Mouse (Mus musculus): ENCODE results near the gene Agpat3. TPM values are rescaled to one million over a fixed set of nuclear protein-coding genes. Genes with fewer than 3 reads are reported as not detected.

Gene Agpat3
- total RNA-seq, 1 experiment from 2014 or later, result 40.0 TPM

GRCm38 (mm10) chr10:78284812-78285211 lies 67.5 kb downstream of the Agpat3 start:
- no peak for ATAC-seq (replicated peaks; ENCODE audit: insufficient number of reproducible peaks, low FRiP score, low TSS enrichment, poor library complexity, severe bottlenecking)

GRCm38 (mm10) chr10:78282411-78282810 lies 69.9 kb downstream of the Agpat3 start:
- ATAC-seq (replicated peaks; ENCODE audit: insufficient number of reproducible peaks, low FRiP score, low TSS enrichment, poor library complexity, severe bottlenecking), result no peak

- no peak for ATAC-seq (replicated peaks; ENCODE audit: insufficient number of reproducible peaks, low FRiP score, low TSS enrichment, poor library complexity, severe bottlenecking)
Measured at GRCm38 (mm10) chr10:78280486-78280885, 71.8 kb downstream of the Agpat3 start.

- peak; percentile 75 for ATAC-seq (replicated peaks; ENCODE audit: insufficient number of reproducible peaks, low FRiP score, low TSS enrichment, poor library complexity, severe bottlenecking)
Measured at GRCm38 (mm10) chr10:78279210-78279609, 73.1 kb downstream of the Agpat3 start.

- no peak for ATAC-seq (replicated peaks; ENCODE audit: insufficient number of reproducible peaks, low FRiP score, low TSS enrichment, poor library complexity, severe bottlenecking)
Measured at GRCm38 (mm10) chr10:78277835-78278234, 74.5 kb downstream of the Agpat3 start.

- no peak for ATAC-seq (replicated peaks; ENCODE audit: insufficient number of reproducible peaks, low FRiP score, low TSS enrichment, poor library complexity, severe bottlenecking)
Measured at GRCm38 (mm10) chr10:78276242-78276641, 76.0 kb downstream of the Agpat3 start.

- ATAC-seq (replicated peaks; ENCODE audit: insufficient number of reproducible peaks, low FRiP score, low TSS enrichment, poor library complexity, severe bottlenecking), result no peak
Measured at GRCm38 (mm10) chr10:78272932-78273331, 79.4 kb downstream of the Agpat3 start.

GRCm38 (mm10) chr10:78265881-78266280 lies 86.4 kb downstream of the Agpat3 start:
- no peak for ATAC-seq (replicated peaks; ENCODE audit: insufficient number of reproducible peaks, low FRiP score, low TSS enrichment, poor library complexity, severe bottlenecking)

- ATAC-seq (replicated peaks; ENCODE audit: insufficient number of reproducible peaks, low FRiP score, low TSS enrichment, poor library complexity, severe bottlenecking), result peak; percentile 72
Measured at GRCm38 (mm10) chr10:78264735-78265134, 87.6 kb downstream of the Agpat3 start.

GRCm38 (mm10) chr10:78260916-78261650 lies 91.2 kb downstream of the Agpat3 start:
- ATAC-seq (replicated peaks; ENCODE audit: insufficient number of reproducible peaks, low FRiP score, low TSS enrichment, poor library complexity, severe bottlenecking), result no peak

- no peak for ATAC-seq (replicated peaks; ENCODE audit: insufficient number of reproducible peaks, low FRiP score, low TSS enrichment, poor library complexity, severe bottlenecking)
Measured at GRCm38 (mm10) chr10:78260322-78260721, 92.0 kb downstream of the Agpat3 start.

GRCm38 (mm10) chr10:78259702-78260101 lies 92.6 kb downstream of the Agpat3 start:
- no peak for ATAC-seq (replicated peaks; ENCODE audit: insufficient number of reproducible peaks, low FRiP score, low TSS enrichment, poor library complexity, severe bottlenecking)

GRCm38 (mm10) chr10:78259230-78259629 lies 93.1 kb downstream of the Agpat3 start:
- no peak for ATAC-seq (replicated peaks; ENCODE audit: insufficient number of reproducible peaks, low FRiP score, low TSS enrichment, poor library complexity, severe bottlenecking)

GRCm38 (mm10) chr10:78258142-78258675 lies 94.1 kb downstream of the Agpat3 start:
- ATAC-seq (replicated peaks; ENCODE audit: insufficient number of reproducible peaks, low FRiP score, low TSS enrichment, poor library complexity, severe bottlenecking), result no peak

- no peak for ATAC-seq (replicated peaks; ENCODE audit: insufficient number of reproducible peaks, low FRiP score, low TSS enrichment, poor library complexity, severe bottlenecking)
Measured at GRCm38 (mm10) chr10:78255646-78256059, 96.6 kb downstream of the Agpat3 start.

- no peak for ATAC-seq (replicated peaks; ENCODE audit: insufficient number of reproducible peaks, low FRiP score, low TSS enrichment, poor library complexity, severe bottlenecking)
Measured at GRCm38 (mm10) chr10:78247206-78247605, 105.1 kb downstream of the Agpat3 start.

- no peak for ATAC-seq (replicated peaks; ENCODE audit: insufficient number of reproducible peaks, low FRiP score, low TSS enrichment, poor library complexity, severe bottlenecking)
Measured at GRCm38 (mm10) chr10:78246725-78247124, 105.6 kb downstream of the Agpat3 start.

- ATAC-seq (replicated peaks; ENCODE audit: insufficient number of reproducible peaks, low FRiP score, low TSS enrichment, poor library complexity, severe bottlenecking), result no peak; the same call in 1 of the 2 replicates
Measured at GRCm38 (mm10) chr10:78245225-78245547, 107.1 kb downstream of the Agpat3 start.

- ATAC-seq (replicated peaks; ENCODE audit: insufficient number of reproducible peaks, low FRiP score, low TSS enrichment, poor library complexity, severe bottlenecking), result peak; percentile 81
Measured at GRCm38 (mm10) chr10:78244438-78245224, 107.7 kb downstream of the Agpat3 start, which contains the start of gene Trappc10. TSS of gene Trappc10 (minus strand) at chr10:78244641.

- 0 out of 2 replicates have a peak, but pooled peaks have one; percentile 18 for ATAC-seq (replicated peaks; ENCODE audit: insufficient number of reproducible peaks, low FRiP score, low TSS enrichment, poor library complexity, severe bottlenecking)
Measured at GRCm38 (mm10) chr10:78244058-78244437, 108.2 kb downstream of the Agpat3 start.

All from monocyte, adult 5-6 weeks (primary cell).